Mouse (Mus musculus): Measurements from ENCODE around the gene Hoxb3.
A peak's percentile ranks its signal among the peaks of the same experiment; 100 is the strongest.

- TF ChIP-seq CTCF (IDR thresholded peaks at IDR 0.05; ENCODE audit: insufficient read depth, low read length) (no peak), POLR2A (IDR thresholded peaks at IDR 0.05; ENCODE audit: borderline replicate concordance, extremely low read depth, low read depth, low read length) (peak; percentile 46; the same call in 1 of the 2 replicates)
These were observed 8.3 kb upstream of the Hoxb3 start for GRCm38 (mm10) chr11:96314671-96315343.
